Mouse (Mus musculus): ENCODE measurements around the gene Gm10230. TPM values are rescaled to one million over a fixed set of nuclear protein-coding genes. Genes with fewer than 3 reads are reported as not detected.

The Gm10230 gene
- not detected for polyA plus RNA-seq (2017; shearing (Covaris generic))

DNA sequence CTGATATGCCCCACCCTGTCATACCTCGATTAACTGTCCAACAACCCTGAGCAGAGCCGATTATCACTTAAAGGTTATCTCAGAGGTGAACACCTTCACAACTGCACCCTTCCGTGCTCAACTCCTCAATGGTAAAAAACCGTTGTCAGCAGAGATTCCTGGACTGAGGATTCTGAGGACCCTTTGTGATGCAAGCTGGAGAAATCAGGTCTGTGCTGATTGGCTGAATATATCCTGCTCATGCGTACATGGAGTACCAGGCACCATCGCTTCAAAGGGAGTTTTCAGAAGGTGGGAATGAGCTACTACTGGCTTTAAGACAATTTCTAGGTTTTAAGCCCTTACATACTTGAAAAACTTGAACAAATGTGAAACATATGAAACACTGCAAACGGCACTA, at the start of gene Gm10230:
TSS of gene Gm10230 (minus strand) at position 101 of the 400 bp plus-strand sequence.

